Mouse (Mus musculus) gastrocnemius, adult 2 months (tissue): ENCODE results near the gene Sgtb. TPM values are rescaled to one million over a fixed set of nuclear protein-coding genes. Genes with fewer than 3 reads are reported as not detected.

Experiments
- DNase-seq: peaks from one replicate; pipeline ENCODE4 v3.0.0; 2022
- H3K27ac ChIP-seq: fragments of 200-600 bp; 2 replicates; pipeline ENCODE4 v1.8.1; 2022; ENCODE audit warnings: mild to moderate bottlenecking
- H3K4me3 ChIP-seq: fragments of 200-600 bp; 2 replicates; pipeline ENCODE4 v1.8.1; 2022; ENCODE audit warnings: mild to moderate bottlenecking, moderate library complexity
- CTCF ChIP-seq: fragments of 200-600 bp; IDR thresholded peaks from 2 replicates; pipeline ENCODE4 v1.8.1; 2022; ENCODE audit warnings: antibody characterized with exemption, mild to moderate bottlenecking, moderate library complexity
- intact Hi-C: fragments of 180-260 bp; cut with DNase I; formaldehyde crosslinking; loops from one replicate; pipeline ENCODE4 v1.15.1; 2025
- total RNA-seq, 2 experiments: library from RNA; stranded (reverse); gene quantifications; 2 replicates each; pipeline ENCODE4 v1.2.3; 2021

Sgtb gene
- total RNA-seq, 2 experiments from 2014 or later, result 0.61 to 0.73 TPM

DNA sequence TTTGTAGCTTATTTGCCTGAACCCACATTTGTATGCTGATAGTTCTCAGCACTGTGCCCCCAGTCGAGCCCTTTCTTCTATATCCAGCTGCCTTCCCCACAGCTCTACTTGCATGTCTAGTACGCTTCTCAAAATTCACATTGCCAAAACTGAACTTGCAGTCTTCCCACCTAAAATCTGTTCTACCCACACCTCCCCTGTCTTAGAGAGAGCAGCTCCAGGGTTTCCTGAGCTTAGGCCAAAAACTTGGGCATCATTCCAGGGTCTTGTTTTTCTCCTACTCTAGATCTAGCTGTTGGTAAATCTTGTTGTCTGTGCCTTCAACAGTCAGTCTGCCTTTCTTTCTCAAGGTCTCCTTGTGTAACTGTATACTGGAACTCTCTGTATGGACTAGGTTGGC is 5.3 kb downstream of the Sgtb start:
- intact Hi-C loops, result no loop called here
- Histone ChIP-seq H3K4me3 (no peak overlapping the region), H3K27ac (no peak overlapping the region)
- TF ChIP-seq CTCF, result no peak
- no peak for DNase-seq

DNA sequence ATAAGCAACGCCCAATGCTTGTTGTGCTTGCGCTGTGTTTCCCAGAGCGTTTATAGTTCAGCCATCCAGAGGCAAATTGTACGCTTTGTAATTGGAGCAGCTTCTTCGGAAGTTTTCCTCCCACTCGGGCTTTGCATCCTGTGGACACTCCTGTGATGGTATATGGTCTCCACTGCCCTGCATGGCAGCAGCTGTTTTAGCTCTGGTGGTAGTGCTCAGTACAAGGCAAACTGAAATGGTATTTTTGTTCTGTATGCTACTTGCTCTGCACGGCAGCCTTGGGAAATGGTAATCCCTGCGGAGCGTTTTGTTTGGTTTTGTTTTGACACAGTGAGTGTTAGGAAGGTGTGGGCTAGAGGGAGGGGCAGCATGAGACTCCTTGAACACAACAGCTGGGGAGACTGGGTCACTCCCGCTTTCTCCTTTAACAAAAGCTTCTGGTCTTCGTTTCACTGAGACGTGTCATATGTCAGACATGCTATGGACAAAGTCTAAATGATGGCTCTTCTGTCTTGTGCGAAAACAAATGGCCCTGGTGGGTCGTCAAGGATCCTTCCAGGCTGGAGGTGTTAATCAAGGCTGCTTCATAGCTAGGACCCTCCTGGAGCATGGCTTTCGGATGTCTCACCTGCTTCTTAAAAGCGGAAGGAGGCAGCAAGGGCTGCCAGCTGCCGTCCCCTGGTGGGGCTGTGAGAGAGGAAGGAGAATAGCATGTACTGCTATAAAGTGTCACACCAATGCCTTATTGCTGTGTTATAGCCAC is 12.7 kb downstream of the Sgtb start:
- intact Hi-C loops, result no loop called here
- H3K27ac ChIP-seq, result no peak overlapping the region
- peak overlapping the region; percentile 33 for H3K4me3 ChIP-seq
- no peak for TF ChIP-seq CTCF
- no peak for DNase-seq

DNA sequence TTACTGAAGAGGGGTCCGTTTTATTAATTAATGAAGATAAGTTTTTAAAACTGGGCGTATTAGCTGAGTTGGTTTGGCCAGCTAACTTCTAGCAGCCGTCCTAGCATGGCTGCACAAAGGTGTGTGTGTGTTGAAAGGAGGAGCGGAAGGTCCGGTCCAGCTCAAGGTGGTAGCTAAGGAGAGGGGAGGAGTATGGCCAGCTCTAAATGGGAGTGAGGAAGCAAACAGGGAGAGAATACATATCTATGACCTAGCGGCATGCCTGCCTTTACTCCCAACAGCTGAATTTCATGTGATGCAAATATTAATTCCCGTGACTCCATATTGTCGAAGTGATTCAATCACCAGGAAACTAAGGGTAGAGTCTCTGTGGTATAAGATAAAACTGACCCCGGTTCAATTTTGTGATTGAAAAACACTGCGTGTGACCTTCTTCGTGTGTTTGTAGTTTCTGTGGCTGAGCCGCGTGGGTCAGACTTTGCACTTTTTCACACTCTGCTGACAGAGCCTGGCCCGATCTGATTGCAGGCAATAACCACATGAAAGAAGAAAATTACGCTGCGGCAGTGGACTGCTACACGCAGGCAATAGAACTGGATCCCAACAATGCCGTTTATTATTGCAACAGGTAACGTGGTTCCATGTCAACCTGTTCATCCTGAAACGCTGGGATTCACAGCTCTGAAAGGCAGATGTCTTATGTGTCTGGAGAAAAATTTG is 14.3 kb downstream of the Sgtb start:
- no peak overlapping the region for H3K4me3 ChIP-seq
- no peak overlapping the region for H3K27ac ChIP-seq
- TF ChIP-seq CTCF, result no peak
- DNase-seq, result no peak
- intact Hi-C loops, result no loop called here

DNA sequence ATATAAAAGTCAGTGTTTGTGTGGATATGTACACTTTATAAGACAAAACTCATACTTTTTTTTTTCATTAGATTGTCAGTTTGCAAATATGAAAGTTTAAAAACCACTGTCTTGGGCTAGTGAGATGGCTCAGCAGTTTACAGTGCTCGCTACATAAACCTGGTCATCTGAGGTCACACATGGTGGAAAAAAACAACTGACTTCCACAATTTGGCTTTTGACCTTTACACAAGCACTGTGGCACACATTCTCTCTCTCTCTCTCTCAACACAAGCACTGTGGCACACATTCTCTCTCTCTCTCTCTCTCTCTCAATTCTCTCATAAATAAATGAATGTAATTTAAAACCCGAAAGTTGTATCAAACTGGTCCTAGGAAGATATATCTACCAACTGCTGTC is 23.0 kb downstream of the Sgtb start:
- intact Hi-C loops, result no loop called here
- no peak for DNase-seq
- Histone ChIP-seq H3K27ac (no peak overlapping the region), H3K4me3 (no peak overlapping the region)
- TF ChIP-seq CTCF, result no peak

DNA sequence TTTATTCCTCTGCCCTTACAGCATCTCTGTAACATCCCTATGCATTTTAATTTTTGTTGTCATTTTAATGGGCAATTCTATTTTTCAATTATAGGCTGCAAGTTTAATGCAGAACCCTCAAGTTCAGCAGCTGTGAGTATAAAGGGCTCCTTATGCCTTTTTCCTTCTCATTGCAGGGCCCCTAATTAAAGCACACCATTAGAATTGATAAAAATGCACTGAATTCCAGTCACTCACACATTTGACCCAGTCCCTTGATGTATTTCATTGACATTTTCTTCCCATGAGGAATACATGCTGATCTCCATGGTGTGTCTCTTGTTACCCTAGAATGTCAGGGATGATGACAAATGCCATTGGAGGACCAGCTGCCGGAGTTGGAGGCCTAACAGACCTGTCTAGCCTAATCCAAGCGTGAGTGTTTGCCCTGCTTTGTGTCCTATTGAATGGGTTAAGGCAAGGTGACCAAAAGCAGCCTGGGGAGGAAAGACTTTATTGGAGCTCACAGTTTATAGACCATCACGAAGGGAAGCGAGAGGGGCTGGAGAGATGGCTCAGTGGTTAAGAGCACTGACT is 25.1 kb downstream of the Sgtb start:
- no peak overlapping the region for H3K4me3 ChIP-seq
- no peak for DNase-seq
- H3K27ac ChIP-seq, result no peak overlapping the region
- TF ChIP-seq CTCF, result no peak
- intact Hi-C loops, result no loop called here

DNA sequence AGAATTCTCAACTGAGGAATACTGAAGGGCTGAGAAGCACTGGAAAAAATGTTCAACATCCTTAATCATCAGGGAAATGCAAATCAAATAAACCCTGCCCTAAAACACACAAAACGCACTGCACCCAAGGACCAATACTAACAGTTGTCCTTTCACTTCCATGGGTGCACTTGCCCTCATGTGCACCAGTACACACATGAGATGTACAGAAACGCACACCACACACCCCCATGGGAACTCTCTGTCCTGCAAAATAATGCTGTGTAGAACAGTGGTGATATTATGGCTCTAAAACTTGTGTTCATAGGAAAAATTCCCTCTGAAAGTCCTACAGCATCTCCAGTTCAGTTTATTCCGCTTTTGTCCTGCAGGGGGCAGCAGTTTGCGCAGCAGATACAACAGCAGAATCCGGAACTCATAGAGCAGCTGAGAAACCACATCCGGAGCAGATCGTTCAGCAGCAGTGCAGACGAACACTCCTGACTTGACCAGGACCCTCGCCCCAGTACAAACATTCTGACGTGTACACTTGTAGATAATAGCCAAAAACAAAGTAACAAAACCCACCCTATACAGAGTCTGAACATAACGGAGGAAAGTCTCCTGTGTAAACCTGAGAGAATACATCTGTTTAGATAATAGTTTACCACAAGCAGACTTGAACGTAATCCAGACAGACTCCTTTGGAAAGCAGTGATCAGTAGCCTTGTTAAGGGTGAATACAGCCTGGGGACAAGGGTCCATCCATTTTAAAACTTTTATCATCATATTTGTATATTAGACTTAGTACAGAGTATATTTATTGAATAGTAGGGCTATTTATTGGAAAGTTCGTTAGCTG is 30.0 kb downstream of the Sgtb start:
- Histone ChIP-seq H3K27ac (peak overlapping the region; percentile 60), H3K4me3 (peak overlapping the region; percentile 66)
- DNase-seq, result peak; percentile 75
- intact Hi-C loops, result no loop called here
- TF ChIP-seq CTCF, result peak; percentile 84

DNA sequence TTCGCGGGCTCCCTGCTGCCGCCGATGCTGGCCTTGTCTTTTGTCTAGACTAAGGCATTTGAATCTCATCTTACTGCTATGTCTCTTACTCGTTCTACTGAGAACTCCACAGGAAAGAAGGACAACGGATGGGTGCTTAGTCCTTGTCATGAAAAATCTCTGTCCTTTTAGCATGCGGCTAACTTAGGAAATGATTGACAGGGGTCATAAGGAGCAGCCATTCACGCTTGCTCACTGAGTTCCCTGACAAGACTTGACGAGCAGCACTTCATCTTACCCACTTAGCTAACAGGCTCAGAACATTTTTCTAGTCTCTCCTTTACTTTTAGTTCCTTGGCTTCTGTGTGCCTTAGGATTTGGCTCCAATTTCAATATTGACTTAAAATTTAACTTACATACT is 35.3 kb downstream of the Sgtb start:
- TF ChIP-seq CTCF, result no peak
- intact Hi-C loops, result no loop called here
- DNase-seq, result no peak
- no peak overlapping the region for H3K4me3 ChIP-seq
- no peak overlapping the region for H3K27ac ChIP-seq

DNA sequence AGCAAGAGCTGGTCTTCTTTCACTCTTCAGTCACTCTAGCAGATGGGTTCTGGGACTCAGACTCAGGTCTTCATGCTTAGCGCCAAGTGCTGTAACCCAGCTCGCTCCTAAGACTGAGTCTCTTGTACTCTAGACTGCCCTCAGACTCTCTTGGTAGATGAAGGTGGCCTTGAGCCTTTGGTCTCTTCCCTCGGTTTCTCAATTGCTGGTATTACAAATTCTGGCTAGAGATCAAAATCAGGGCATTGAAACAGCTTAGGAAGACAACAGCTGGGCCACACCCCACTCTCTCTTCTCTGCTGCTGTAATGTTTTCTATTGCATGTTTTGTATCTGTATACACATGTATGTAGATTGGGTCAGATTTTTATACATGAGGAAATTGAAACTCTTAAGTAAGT is 36.1 kb downstream of the Sgtb start:
- no peak for TF ChIP-seq CTCF
- DNase-seq, result no peak
- no peak overlapping the region for H3K27ac ChIP-seq
- no peak overlapping the region for H3K4me3 ChIP-seq
- intact Hi-C loops, result no loop called here

DNA sequence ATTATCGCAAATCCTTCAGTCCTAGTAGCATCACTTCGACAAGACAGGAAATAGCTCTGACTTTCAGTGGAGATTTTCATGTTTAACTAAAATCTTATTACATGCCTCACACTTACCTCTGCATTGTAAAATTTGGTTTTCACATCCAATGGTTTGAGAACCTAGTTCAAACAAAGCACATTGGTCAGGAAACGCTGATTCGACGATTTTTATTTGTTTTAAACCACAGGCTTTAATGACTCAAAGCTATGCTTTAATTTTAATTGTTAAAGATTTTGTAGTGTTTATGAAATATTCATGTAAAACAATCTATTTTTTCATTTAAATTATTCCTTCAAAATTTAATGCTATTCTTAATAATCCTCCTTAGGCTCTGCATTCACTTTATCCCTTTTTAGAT is 44.6 kb downstream of the Sgtb start:
- no peak for DNase-seq
- no peak overlapping the region for H3K4me3 ChIP-seq
- no peak for TF ChIP-seq CTCF
- intact Hi-C loops, result no loop called here
- H3K27ac ChIP-seq, result no peak overlapping the region

DNA sequence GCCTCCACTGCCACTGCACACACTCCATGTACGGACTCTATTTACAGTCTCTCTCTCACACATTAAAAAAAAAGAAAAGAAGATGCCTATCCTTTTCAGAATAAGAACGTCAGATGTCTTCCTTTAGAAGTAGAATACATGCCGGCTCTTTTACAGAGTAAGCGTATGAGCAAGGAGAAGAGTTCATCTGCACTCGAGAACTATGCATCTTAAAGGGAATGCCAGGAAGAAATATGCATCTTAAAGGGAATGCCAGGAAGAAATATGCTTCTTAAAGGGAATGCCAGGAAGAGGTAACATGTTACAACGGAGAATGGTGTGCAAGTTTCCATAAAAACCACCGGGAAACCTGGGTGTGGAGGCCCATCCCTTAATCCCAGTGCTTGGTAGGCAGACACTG is 45.6 kb downstream of the Sgtb start:
- TF ChIP-seq CTCF, result no peak
- DNase-seq, result no peak
- no peak overlapping the region for H3K27ac ChIP-seq
- intact Hi-C loops, result no loop called here
- no peak overlapping the region for H3K4me3 ChIP-seq

DNA sequence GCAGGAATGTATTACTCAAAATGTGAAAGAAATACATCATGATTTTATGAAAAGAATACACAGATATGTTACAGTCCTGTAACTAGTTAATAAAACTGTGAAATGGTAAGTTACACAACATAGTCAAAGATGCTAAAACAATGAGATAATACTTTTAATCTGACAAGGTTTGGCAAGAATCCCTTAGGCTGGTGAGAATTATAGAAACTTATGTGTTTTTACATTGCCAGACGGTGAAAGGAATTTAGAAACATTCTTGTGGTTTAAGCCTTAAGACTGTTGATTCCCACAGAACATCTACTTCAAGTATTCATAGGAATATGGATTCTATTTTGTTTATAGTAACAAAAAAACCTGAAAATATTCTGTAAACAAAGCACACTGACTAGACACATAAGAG is 46.1 kb downstream of the Sgtb start:
- H3K4me3 ChIP-seq, result no peak overlapping the region
- intact Hi-C loops, result no loop called here
- H3K27ac ChIP-seq, result no peak overlapping the region
- TF ChIP-seq CTCF, result no peak
- DNase-seq, result no peak

DNA sequence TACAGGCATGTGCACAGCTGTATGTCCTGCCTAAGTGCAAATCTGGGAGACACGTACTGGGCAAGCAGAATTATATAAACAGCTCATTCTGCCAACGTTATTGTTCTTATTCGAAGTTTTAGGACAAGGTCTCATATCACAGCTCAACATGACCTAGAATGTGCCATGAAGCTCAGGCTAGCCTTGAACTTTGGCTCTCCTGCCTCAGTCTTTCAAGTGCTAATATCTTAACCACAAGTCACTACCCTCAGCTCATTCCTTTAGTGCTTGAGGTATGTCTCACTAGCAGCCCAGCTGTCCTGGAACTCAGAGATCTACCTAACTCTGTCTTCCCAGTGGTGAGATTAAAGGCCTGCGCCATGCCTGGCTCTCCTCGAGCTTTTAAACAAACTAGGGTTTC is 62.2 kb downstream of the Sgtb start:
- TF ChIP-seq CTCF, result no peak

DNA sequence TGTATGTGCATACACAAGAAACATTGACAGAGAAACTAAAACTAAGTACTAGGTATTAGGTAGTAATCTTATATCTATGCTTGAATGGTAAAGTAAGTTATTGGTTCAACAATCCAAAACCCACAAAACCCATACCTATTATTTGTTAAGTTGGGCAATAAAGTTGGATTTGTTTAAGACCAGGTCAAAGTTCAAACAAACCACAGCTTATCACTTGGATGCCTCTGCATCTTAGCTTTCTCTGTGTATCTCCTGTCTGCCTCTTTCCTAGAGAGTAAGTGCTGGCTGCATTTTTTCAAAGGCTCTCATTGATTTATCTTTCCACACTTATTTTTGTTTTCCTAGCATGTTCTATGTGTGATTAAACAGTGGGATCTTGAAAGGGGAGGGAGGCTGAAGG is 63.0 kb downstream of the Sgtb start:
- no peak for DNase-seq
- intact Hi-C loops, result no loop called here
- Histone ChIP-seq H3K4me3 (no peak overlapping the region), H3K27ac (no peak overlapping the region)
- TF ChIP-seq CTCF, result no peak

More for the DNA sequence above, 62.2 kb downstream of the Sgtb start:
- no peak for DNase-seq
- no peak overlapping the region for H3K4me3 ChIP-seq
- intact Hi-C loops, result no loop called here
- no peak overlapping the region for H3K27ac ChIP-seq
